Mouse (Mus musculus) midbrain, postnatal 0 days (tissue): ENCODE measurements at regions not wholly inside any gene's neighbourhood (a gene's known extent, or its start where the extent isn't known, plus 50 kb on each side); places are given as distances from the start of the nearest gene placed in this dataset.

Experiments
- ATAC-seq: fragments of 200-750 bp; cut with Nextera tagmentation; 2 replicates; pipeline ENCODE4 v1.8.0; 2017; ENCODE audit warnings: moderate number of reproducible peaks, mild to moderate bottlenecking, moderate TSS enrichment, moderate library complexity; ENCODE audit not compliant: low FRiP score
- DNase-seq: peaks from one replicate; pipeline ENCODE4 v3.0.0-alpha.2; 2015; ENCODE audit warnings: low spot score
- H3K27ac ChIP-seq: fragments of 300-500 bp; sonication (generic); 2 replicates; pipeline ENCODE4 v1.5.1; 2014; ENCODE audit warnings: low read depth, mild to moderate bottlenecking, low read length, mixed read lengths
- H3K27me3 ChIP-seq: fragments of 300-500 bp; sonication (generic); 2 replicates; pipeline ENCODE4 v1.6.1; 2014; ENCODE audit warnings: low read length, control low read depth, mixed read lengths; ENCODE audit not compliant: insufficient read depth
- H3K36me3 ChIP-seq: fragments of 300-500 bp; sonication (generic); 2 replicates; pipeline ENCODE4 v1.6.1; 2014; ENCODE audit warnings: low read length, control low read depth, mixed read lengths; ENCODE audit not compliant: insufficient read depth
- H3K4me1 ChIP-seq: fragments of 300-500 bp; sonication (generic); 2 replicates; pipeline ENCODE4 v1.6.1; 2014; ENCODE audit warnings: mild to moderate bottlenecking, control low read depth, antibody characterized with exemption, low read length, mixed read lengths; ENCODE audit not compliant: insufficient read depth
- H3K4me2 ChIP-seq: fragments of 300-500 bp; sonication (generic); 2 replicates; pipeline ENCODE4 v1.6.1; 2014; ENCODE audit warnings: low read depth, mild to moderate bottlenecking, low read length, mixed read lengths; ENCODE audit not compliant: poor library complexity, severe bottlenecking
- H3K4me3 ChIP-seq: fragments of 300-500 bp; sonication (generic); 2 replicates; pipeline ENCODE4 v1.5.1; 2014; ENCODE audit warnings: low read depth, mild to moderate bottlenecking, low read length, moderate library complexity
- H3K9ac ChIP-seq: fragments of 300-500 bp; sonication (generic); replicated peaks from 2 replicates; pipeline ENCODE4 v1.6.1; 2014; ENCODE audit warnings: mild to moderate bottlenecking, low read length, moderate library complexity, mixed read lengths; ENCODE audit not compliant: poor library complexity, severe bottlenecking
- H3K9me3 ChIP-seq: fragments of 300-500 bp; sonication (generic); 2 replicates; pipeline ENCODE4 v1.6.1; 2016; ENCODE audit warnings: low read length, control low read depth
- CTCF ChIP-seq: IDR thresholded peaks from 2 replicates; pipeline ENCODE4 v1.5.1; 2016; ENCODE audit warnings: antibody characterized with exemption, mild to moderate bottlenecking
- WGBS: fragments of 180-500 bp; shearing (Covaris S2); extraction: QIAGEN DNeasy Blood & Tissue Kit; methylation state at CpG from one replicate; pipeline ENCODE4 v1.1.7; 2014; 5-methylcytosine and 5-hydroxymethylcytosine counted together

- 78% methylated on average over 4 of the region's 4 CpGs for WGBS
- H3K4me2 ChIP-seq = no peak overlapping the region
- no peak overlapping the region for H3K4me3 ChIP-seq
- H3K9me3 ChIP-seq = no peaks in the 10 kb centered on the region
- no peak overlapping the region for H3K27ac ChIP-seq
- no peak for ATAC-seq
- no peaks in the 10 kb centered on the region for H3K27me3 ChIP-seq
- H3K4me1 ChIP-seq = no peaks in the 10 kb centered on the region
- no peak for DNase-seq
- no peaks in the 10 kb centered on the region for H3K36me3 ChIP-seq
- no peak overlapping the region for H3K9ac ChIP-seq
- TF ChIP-seq CTCF = no peak
Observed at GRCm38 (mm10) chr8:80185286-80185685, 127.5 kb upstream of the Hhip start.

GRCm38 (mm10) chr8:80168688-80169087 lies 110.9 kb upstream of the Hhip start:
- 66% methylated on average over 9 of the region's 9 CpGs for WGBS
- DNase-seq = no peak

GRCm38 (mm10) chr8:80149458-80150083 lies 91.8 kb upstream of the Hhip start:
- H3K4me2 ChIP-seq = no peak overlapping the region
- no peaks in the 10 kb centered on the region for H3K36me3 ChIP-seq
- 66% methylated on average over 9 of the region's 9 CpGs for WGBS
- H3K4me1 ChIP-seq = no peaks in the 10 kb centered on the region
- no peaks in the 10 kb centered on the region for H3K27me3 ChIP-seq
- DNase-seq = peak; percentile 36
- no peak for ATAC-seq
- H3K27ac ChIP-seq = no peak overlapping the region
- H3K4me3 ChIP-seq = no peak overlapping the region
- no peak for TF ChIP-seq CTCF
- H3K9me3 ChIP-seq = no peaks in the 10 kb centered on the region
- H3K9ac ChIP-seq = no peak overlapping the region

More at GRCm38 (mm10) chr8:80168688-80169087, 110.9 kb upstream of the Hhip start:
- no peak overlapping the region for H3K4me3 ChIP-seq
- H3K27ac ChIP-seq = no peak overlapping the region
- H3K4me1 ChIP-seq = no peaks in the 10 kb centered on the region
- H3K4me2 ChIP-seq = no peak overlapping the region
- H3K36me3 ChIP-seq = no peaks in the 10 kb centered on the region
- H3K9me3 ChIP-seq = no peaks in the 10 kb centered on the region
- TF ChIP-seq CTCF = no peak
- ATAC-seq = no peak
- no peaks in the 10 kb centered on the region for H3K27me3 ChIP-seq
- no peak overlapping the region for H3K9ac ChIP-seq

- no peak overlapping the region for H3K4me2 ChIP-seq
- H3K4me3 ChIP-seq = no peak overlapping the region
- H3K36me3 ChIP-seq = no peaks in the 10 kb centered on the region
- H3K9me3 ChIP-seq = no peaks in the 10 kb centered on the region
- no peak for TF ChIP-seq CTCF
- ATAC-seq (no peak), DNase-seq (no peak)
- WGBS = 98% methylated on average over 3 of the region's 3 CpGs
- H3K27me3 ChIP-seq = no peaks in the 10 kb centered on the region
- H3K9ac ChIP-seq = no peak overlapping the region
- no peak overlapping the region for H3K27ac ChIP-seq
- H3K4me1 ChIP-seq = no peaks in the 10 kb centered on the region
Observed at GRCm38 (mm10) chr8:80147929-80148328, 90.1 kb upstream of the Hhip start.

GRCm38 (mm10) chr8:80138481-80138880 lies 80.7 kb upstream of the Hhip start:
- H3K27ac ChIP-seq = no peak overlapping the region
- no peak for TF ChIP-seq CTCF
- 63% methylated on average over 6 of the region's 6 CpGs for WGBS
- ATAC-seq = no peak
- H3K9me3 ChIP-seq = no peaks in the 10 kb centered on the region
- no peaks in the 10 kb centered on the region for H3K36me3 ChIP-seq
- no peak overlapping the region for H3K4me3 ChIP-seq
- no peak for DNase-seq
- no peaks in the 10 kb centered on the region for H3K4me1 ChIP-seq
- no peaks in the 10 kb centered on the region for H3K27me3 ChIP-seq
- H3K9ac ChIP-seq = no peak overlapping the region
- no peak overlapping the region for H3K4me2 ChIP-seq

- Histone ChIP-seq H3K9me3 (no peaks in the 10 kb centered on the region), H3K9ac (no peak overlapping the region), H3K27ac (no peak overlapping the region), H3K27me3 (no peaks in the 10 kb centered on the region), H3K4me2 (no peak overlapping the region), H3K36me3 (no peaks in the 10 kb centered on the region), H3K4me3 (no peak overlapping the region), H3K4me1 (no peaks in the 10 kb centered on the region)
- 86% methylated on average over 3 of the region's 3 CpGs for WGBS
- no peak for ATAC-seq
- no peak for TF ChIP-seq CTCF
- no peak for DNase-seq
Observed at GRCm38 (mm10) chr8:80120378-80120965, 62.7 kb upstream of the Hhip start.
